Comparison of ENCODE assay signal across 17 mouse cellular contexts in genomic region chr1:186177019-186177418, GRCm38 (mm10).
"Had no signal": no experiment of that assay in that cellular context is flagged by ENCODE, and none has a peak within 500 bp of the region (broad histone marks: within the 10 kb centered on the region; RNA-seq: fewer than 3 reads in every experiment).

No protein-coding gene starts in this region.

- DNase-seq: liver; liver, embryonic 13.5 days; liver, postnatal 0 days; right cerebral cortex, postnatal 14 days; thymus, adult 2 months; thymus, postnatal 25 days; thymus, postnatal 4 days had no signal

- H3K27me3 ChIP-seq: liver, embryonic 13.5 days; liver, embryonic 15.5 days; megakaryocyte, embryonic 14.5 days; midbrain, embryonic 13.5 days; midbrain, embryonic 15.5 days; neural tube, embryonic 12.5 days; stomach, embryonic 15.5 days had no signal

- H3K36me3 ChIP-seq: liver, embryonic 13.5 days; liver, embryonic 15.5 days; midbrain, embryonic 13.5 days; midbrain, embryonic 15.5 days; neural tube, embryonic 12.5 days; stomach, embryonic 15.5 days had no signal

- H3K9ac ChIP-seq: liver, embryonic 13.5 days; liver, embryonic 15.5 days; liver, postnatal 0 days; midbrain, embryonic 13.5 days; midbrain, embryonic 15.5 days; neural tube, embryonic 12.5 days; stomach, embryonic 15.5 days had no signal

- H3K27ac ChIP-seq: liver, embryonic 13.5 days; liver, embryonic 15.5 days; macrophage; midbrain, embryonic 13.5 days; midbrain, embryonic 15.5 days; neural tube, embryonic 12.5 days; stomach, embryonic 15.5 days; stomach, postnatal 0 days had no signal

- H3K4me1 ChIP-seq: liver, embryonic 13.5 days; liver, embryonic 15.5 days; megakaryocyte, embryonic 14.5 days; midbrain, embryonic 15.5 days; neural tube, embryonic 12.5 days; stomach, embryonic 15.5 days had no signal

- H3K9me3 ChIP-seq: liver, embryonic 13.5 days; liver, embryonic 15.5 days; midbrain, embryonic 15.5 days; neural tube, embryonic 12.5 days; stomach, embryonic 15.5 days had no signal

- H3K4me2 ChIP-seq: liver, embryonic 11.5 days; liver, embryonic 13.5 days; liver, embryonic 15.5 days; midbrain, embryonic 11.5 days; midbrain, embryonic 13.5 days; midbrain, embryonic 15.5 days; neural tube, embryonic 12.5 days; stomach, embryonic 15.5 days had no signal

- ATAC-seq: liver, postnatal 0 days; midbrain, embryonic 13.5 days; midbrain, embryonic 15.5 days had no signal

- H3K4me3 ChIP-seq: liver, embryonic 13.5 days; liver, embryonic 15.5 days; megakaryocyte, embryonic 14.5 days; midbrain, embryonic 13.5 days; midbrain, embryonic 15.5 days; neural tube, embryonic 12.5 days; stomach, embryonic 15.5 days had no signal
